Mouse (Mus musculus) c-Kit-negative CD71-positive TER-119-positive erythroid progenitor cells, embryonic 14.5 days (primary cell): ENCODE data around the gene Gm37240.
A peak's percentile ranks its signal among the peaks of the same experiment; 100 is the strongest.

Source experiments
- DNase-seq: peaks from one replicate; pipeline ENCODE4 v3.0.0-alpha.2; 2013; ENCODE audit warnings: low read depth, low spot score

Gm37240 gene

GRCm38 (mm10) chr3:84837984-84838383, 1049.3 kb downstream of the Gm37240 start:
- DNase-seq, result no peak

GRCm38 (mm10) chr3:84836029-84836428, 1051.3 kb downstream of the Gm37240 start:
- DNase-seq, result no peak

GRCm38 (mm10) chr3:84829366-84829765, 1058.0 kb downstream of the Gm37240 start:
- DNase-seq, result no peak

GRCm38 (mm10) chr3:84827617-84828016, 1059.7 kb downstream of the Gm37240 start:
- no peak for DNase-seq

- no peak for DNase-seq
These were observed 1060.4 kb downstream of the Gm37240 start for GRCm38 (mm10) chr3:84826938-84827337.

- DNase-seq, result no peak
These were observed 1060.9 kb downstream of the Gm37240 start for GRCm38 (mm10) chr3:84826405-84826804.

GRCm38 (mm10) chr3:84825990-84826389, 1061.3 kb downstream of the Gm37240 start:
- DNase-seq, result no peak

- no peak for DNase-seq
These were observed 1066.6 kb downstream of the Gm37240 start for GRCm38 (mm10) chr3:84820654-84821201.

GRCm38 (mm10) chr3:84816951-84817350, 1070.4 kb downstream of the Gm37240 start:
- DNase-seq, result no peak

GRCm38 (mm10) chr3:84815461-84815860, 1071.9 kb downstream of the Gm37240 start:
- no peak for DNase-seq

- DNase-seq, result no peak
These were observed 1072.4 kb downstream of the Gm37240 start, which contains the start of gene Fbxw7 for GRCm38 (mm10) chr3:84814762-84815381. Gene Fbxw7, plus strand, starts transcription at chr3:84815268.

- peak; percentile 99 for DNase-seq
These were observed 1073.1 kb downstream of the Gm37240 start for GRCm38 (mm10) chr3:84814157-84814761.

- peak; percentile 37 for DNase-seq
These were observed 1073.7 kb downstream of the Gm37240 start for GRCm38 (mm10) chr3:84813436-84814156.

GRCm38 (mm10) chr3:84810803-84811202, 1076.5 kb downstream of the Gm37240 start:
- DNase-seq, result no peak

- DNase-seq, result no peak
These were observed 1078.4 kb downstream of the Gm37240 start for GRCm38 (mm10) chr3:84808906-84809305.

GRCm38 (mm10) chr3:84807826-84808225, 1079.5 kb downstream of the Gm37240 start:
- no peak for DNase-seq

GRCm38 (mm10) chr3:84806206-84806605, 1081.1 kb downstream of the Gm37240 start:
- DNase-seq, result no peak

- no peak for DNase-seq
These were observed 1083.3 kb downstream of the Gm37240 start for GRCm38 (mm10) chr3:84804036-84804435.

GRCm38 (mm10) chr3:84787914-84788313, 1099.4 kb downstream of the Gm37240 start:
- DNase-seq, result no peak

- no peak for DNase-seq
These were observed 1111.2 kb downstream of the Gm37240 start for GRCm38 (mm10) chr3:84776084-84776483.

- DNase-seq, result no peak
These were observed 1111.7 kb downstream of the Gm37240 start for GRCm38 (mm10) chr3:84775577-84775976.

- DNase-seq, result no peak
These were observed 1112.3 kb downstream of the Gm37240 start for GRCm38 (mm10) chr3:84775067-84775423.
